ENCODE assay signal across 8 mouse cellular contexts in genomic region chr7:67803015-67803856, GRCm38 (mm10). TPM values are rescaled to one million over a fixed set of nuclear protein-coding genes. Genes with fewer than 3 reads are reported as not detected.
DNase-seq lines count a peak whose midpoint lies in the region; ATAC-seq lines count a peak whose summit lies in the region.

No protein-coding gene starts in this region.

- peak overlapping the region; percentile 75 for H3K4me2 ChIP-seq in forebrain, embryonic 11.5 days (ENCODE audit: low read depth, low read length, severe bottlenecking)
- peak overlapping the region; percentile 67 for H3K4me2 ChIP-seq in heart, embryonic 15.5 days
- H3K4me2 ChIP-seq in liver, embryonic 12.5 days, result peak overlapping the region; percentile 60
- H3K4me2 ChIP-seq in stomach, embryonic 14.5 days (replicated peaks; ENCODE audit: low read depth, low read length), result peak overlapping the region; percentile 64

- H3K27me3 ChIP-seq in forebrain, embryonic 11.5 days (ENCODE audit: control insufficient read depth, insufficient read depth, low read length), result 0 out of 2 replicates have a peak, but pooled peaks cover 2% of the 10 kb centered on the region
- 0 out of 2 replicates have a peak, but pooled peaks cover 3% of the 10 kb centered on the region for H3K27me3 ChIP-seq in heart, embryonic 15.5 days
- H3K27me3 ChIP-seq in liver, embryonic 12.5 days (replicated peaks), result peaks cover 23% of the 10 kb centered on the region; the same call in 1 of the 2 replicates
- no peaks in the 10 kb centered on the region for H3K27me3 ChIP-seq in stomach, embryonic 14.5 days (ENCODE audit: control insufficient read depth, insufficient read depth, low read length)

- peak; percentile 74 for ATAC-seq in CD4-positive, CD25-positive, alpha-beta regulatory T cell, adult 4 months
- ATAC-seq in forebrain, embryonic 11.5 days (replicated peaks; ENCODE audit: low FRiP score), result peak; percentile 79
- peak; percentile 74 for ATAC-seq in heart, embryonic 15.5 days (replicated peaks; ENCODE audit: insufficient number of reproducible peaks, insufficient read depth, low FRiP score, low read depth)
- ATAC-seq in liver, embryonic 12.5 days, result peak; percentile 54; the same call in 1 of the 2 replicates
- ATAC-seq in stomach, embryonic 14.5 days (ENCODE audit: insufficient number of reproducible peaks, insufficient read depth, low FRiP score, low read depth), result peak; percentile 60; the same call in 1 of the 2 replicates

- peak; percentile 38 for DNase-seq in c-Kit-positive CD71-negative TER-119-negative erythroid progenitor cells, embryonic 14.5 days (ENCODE audit: low read depth)
- DNase-seq in forebrain, embryonic 11.5 days (ENCODE audit: low spot score), result peak; percentile 93
- peak; percentile 94 for DNase-seq in kidney, postnatal 10 days
- peak; percentile 50 to 71 for DNase-seq in natural killer cell, adult 2 months (ENCODE audit: low spot score in 2 of 2)

- peak overlapping the region; percentile 39; the same call in 1 of the 2 replicates for H3K9ac ChIP-seq in forebrain, embryonic 11.5 days (ENCODE audit: low read length)
- peak overlapping the region; percentile 40 for H3K9ac ChIP-seq in heart, embryonic 15.5 days
- no peak overlapping the region for H3K9ac ChIP-seq in liver, embryonic 12.5 days
- H3K9ac ChIP-seq in stomach, embryonic 14.5 days (replicated peaks; ENCODE audit: low read depth, low read length), result 0 out of 2 replicates have a peak overlapping the region, but pooled peaks have one; percentile 18

- H3K27ac ChIP-seq in forebrain, embryonic 11.5 days (ENCODE audit: low read depth, low read length), result no peak overlapping the region
- H3K27ac ChIP-seq in heart, embryonic 15.5 days, result no peak overlapping the region
- H3K27ac ChIP-seq in liver, embryonic 12.5 days, result no peak overlapping the region
- H3K27ac ChIP-seq in stomach, embryonic 14.5 days (ENCODE audit: low read length), result no peak overlapping the region

- no peaks in the 10 kb centered on the region for H3K4me1 ChIP-seq in forebrain, embryonic 11.5 days (replicated peaks; ENCODE audit: control insufficient read depth, insufficient read depth, low read length)
- H3K4me1 ChIP-seq in heart, embryonic 15.5 days (replicated peaks), result peaks cover 12% of the 10 kb centered on the region; the same call in 1 of the 2 replicates
- H3K4me1 ChIP-seq in liver, embryonic 12.5 days, result peaks cover 10% of the 10 kb centered on the region
- no peaks in the 10 kb centered on the region for H3K4me1 ChIP-seq in stomach, embryonic 14.5 days (ENCODE audit: control insufficient read depth, insufficient read depth, low read length)

- no peaks in the 10 kb centered on the region for H3K36me3 ChIP-seq in forebrain, embryonic 11.5 days (ENCODE audit: control insufficient read depth, insufficient read depth, low read length)
- no peaks in the 10 kb centered on the region for H3K36me3 ChIP-seq in heart, embryonic 15.5 days
- no peaks in the 10 kb centered on the region for H3K36me3 ChIP-seq in liver, embryonic 12.5 days
- H3K36me3 ChIP-seq in stomach, embryonic 14.5 days (ENCODE audit: control insufficient read depth, insufficient read depth, low read length), result no peaks in the 10 kb centered on the region

- peak overlapping the region; percentile 27 for H3K4me3 ChIP-seq in forebrain, embryonic 11.5 days (ENCODE audit: low read depth, low read length)
- peak overlapping the region; percentile 48 for H3K4me3 ChIP-seq in heart, embryonic 15.5 days
- peak overlapping the region; percentile 2; the same call in 1 of the 2 replicates for H3K4me3 ChIP-seq in liver, embryonic 12.5 days
- peak overlapping the region; percentile 29 for H3K4me3 ChIP-seq in stomach, embryonic 14.5 days (ENCODE audit: low read depth, low read length)

- no peaks in the 10 kb centered on the region for H3K9me3 ChIP-seq in forebrain, embryonic 11.5 days (ENCODE audit: control insufficient read depth, low read length)
- H3K9me3 ChIP-seq in heart, embryonic 15.5 days (replicated peaks), result no peaks in the 10 kb centered on the region
- no peaks in the 10 kb centered on the region for H3K9me3 ChIP-seq in liver, embryonic 12.5 days (replicated peaks)
- H3K9me3 ChIP-seq in stomach, embryonic 14.5 days (ENCODE audit: control insufficient read depth, low read depth, low read length), result no peaks in the 10 kb centered on the region

- WGBS in forebrain, embryonic 11.5 days, result 16% methylated on average over 28 of the region's 28 CpGs
- WGBS in heart, embryonic 15.5 days, result 11% methylated on average over 28 of the region's 28 CpGs
- WGBS in liver, embryonic 12.5 days (ENCODE audit: insufficient replicate concordance), result 12% methylated on average over 28 of the region's 28 CpGs
- 10% methylated on average over 28 of the region's 28 CpGs for WGBS in stomach, embryonic 14.5 days

RNA-seq across cellular contexts. Expression of gene Synm, which starts 43.7 kb away (rescaled TPM):
- polyA plus RNA-seq in CD4-positive, CD25-positive, alpha-beta regulatory T cell, adult 4 months (2017; shearing (Covaris generic)), result not detected
- polyA plus RNA-seq in forebrain, embryonic 11.5 days (2014; fragmentation: Nextera tagmentation; extraction: Ambion mirVana), result 1.1 and 1.3 TPM in 2 replicates
- polyA plus RNA-seq in heart, embryonic 15.5 days (2015; fragmentation: Nextera tagmentation; extraction: Ambion mirVana), result 2.5 and 3.1 TPM in 2 replicates
- polyA plus RNA-seq in liver, embryonic 12.5 days (2016; fragmentation: Nextera tagmentation; extraction: Ambion mirVana), result 0.13 and 0.17 TPM in 2 replicates
- 2.6 and 3.4 TPM in 2 replicates for polyA plus RNA-seq in stomach, embryonic 14.5 days (2014; fragmentation: Nextera tagmentation; extraction: Ambion mirVana)

Comparison
In these comparisons a context has a peak if more than half of its experiments do, and no peak if none do; other contexts are left out.
1. DNase-seq: peak in every context shown above with its lines; median percentile 94 in kidney, postnatal 10 days; 93 in forebrain, embryonic 11.5 days; 60 in natural killer cell, adult 2 months; 38 in c-Kit-positive CD71-negative TER-119-negative erythroid progenitor cells, embryonic 14.5 days.